Mouse (Mus musculus) G1E (cell line): Measurements from ENCODE around the gene Ibsp. TPM values are rescaled to one million over a fixed set of nuclear protein-coding genes. Genes with fewer than 3 reads are reported as not detected.

Experiments used
- ATAC-seq: 2 replicates; pipeline ENCODE4 v1.8.0; 2016; ENCODE audit warnings: mild to moderate bottlenecking; ENCODE audit not compliant: insufficient number of reproducible peaks, poor library complexity, low FRiP score, severe bottlenecking; ENCODE audit errors: extremely low read depth
- DNase-seq: peaks from one replicate; pipeline ENCODE4 v3.0.0; 2012; ENCODE audit warnings: low spot score
- H3K27me3 ChIP-seq: 2 replicates; pipeline ENCODE4 v1.6.1; 2012; ENCODE audit warnings: mild to moderate bottlenecking, low read length, inconsistent platforms; ENCODE audit not compliant: insufficient read depth
- H3K36me3 ChIP-seq: replicated peaks from 2 replicates; pipeline ENCODE3; 2012; ENCODE audit warnings: mild to moderate bottlenecking, inconsistent platforms
- H3K4me1 ChIP-seq: 2 replicates; pipeline ENCODE4 v1.6.1; 2012; ENCODE audit warnings: low read depth, low read length, inconsistent platforms, mixed read lengths; ENCODE audit not compliant: insufficient read depth
- H3K4me3 ChIP-seq: 2 replicates; pipeline ENCODE4 v1.5.1; 2012; ENCODE audit warnings: low read depth, mild to moderate bottlenecking, inconsistent platforms, low read length, moderate library complexity, mixed read lengths
- H3K9me3 ChIP-seq: replicated peaks from 2 replicates; pipeline ENCODE4 v1.6.1; 2012; ENCODE audit warnings: inconsistent platforms
- CTCF ChIP-seq: IDR thresholded peaks from 2 replicates; pipeline ENCODE4 v1.5.1; 2012; ENCODE audit warnings: low read depth, low read length, inconsistent platforms, mixed read lengths
- GATA1 ChIP-seq: IDR thresholded peaks from 2 replicates; pipeline ENCODE4 v1.6.1; 2012; ENCODE audit warnings: borderline replicate concordance, low read length, inconsistent platforms, mixed read lengths
- GATA2 ChIP-seq: IDR thresholded peaks from 2 replicates; pipeline ENCODE4 v1.6.1; 2012; ENCODE audit warnings: low read depth, low read length, inconsistent platforms, borderline replicate concordance
- POLR2AphosphoS5 ChIP-seq: IDR thresholded peaks from 2 replicates; pipeline ENCODE4 v1.6.1; 2012; ENCODE audit warnings: low read depth, low read length, inconsistent platforms; ENCODE audit not compliant: insufficient replicate concordance
- TAL1 ChIP-seq: conservative IDR thresholded peaks from 2 replicates; pipeline ENCODE4 v1.6.1; 2012; ENCODE audit warnings: low read depth, low read length, inconsistent platforms, mixed read lengths
- polyA plus RNA-seq: library from polyadenylated mRNA; stranded (reverse); fragments of >175 nt; gene quantifications from 2 replicates; pipeline ENCODE4 v1.2.3, GENCODE M21; 2012
- total RNA-seq, 2 experiments: library from RNA; stranded (forward) in 1 of 2; stranded (reverse) in 1 of 2; fragments of 200-1000 nt in 1 of 2; fragments of >200 nt in 1 of 2; fragmentation: Nextera tagmentation in 1 of 2; gene quantifications; 2 replicates each; pipeline ENCODE4 v1.2.3; 2014 to 2017

The Ibsp gene
- total and polyA plus RNA-seq, 3 experiments = 0.16 TPM; not detected in 2

DNA sequence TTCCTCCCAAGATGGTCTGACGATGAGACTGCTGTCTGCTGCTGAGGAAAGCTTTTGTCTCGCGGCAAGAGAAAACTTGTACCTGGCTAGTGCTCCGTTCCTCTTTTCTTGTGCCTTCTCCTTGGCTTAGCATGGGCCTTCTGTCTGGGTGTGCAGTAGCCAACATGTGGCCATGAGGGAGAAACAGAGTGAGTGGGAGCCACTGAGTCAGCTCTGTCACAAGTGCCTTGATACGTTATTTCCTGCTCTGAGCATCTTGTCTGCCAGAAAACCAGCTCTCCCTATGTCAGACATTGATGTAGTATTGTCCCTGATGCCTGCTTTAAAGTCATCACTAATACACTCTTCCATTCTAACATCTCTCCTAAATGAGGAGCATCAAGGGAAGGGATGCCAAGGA is 40.0 kb downstream of the Ibsp start:
- Histone ChIP-seq H3K27me3 (no peaks in the 10 kb centered on the region), H3K36me3 (no peaks in the 10 kb centered on the region), H3K9me3 (peaks cover 55% of the 10 kb centered on the region), H3K4me3 (no peak overlapping the region), H3K4me1 (no peaks in the 10 kb centered on the region)
- no peak for ATAC-seq
- no peak for DNase-seq
- no peak for TF ChIP-seq POLR2AphosphoS5
- no peak for TF ChIP-seq GATA2
- no peak for TF ChIP-seq TAL1
- TF ChIP-seq CTCF = no peak
- no peak for TF ChIP-seq GATA1

DNA sequence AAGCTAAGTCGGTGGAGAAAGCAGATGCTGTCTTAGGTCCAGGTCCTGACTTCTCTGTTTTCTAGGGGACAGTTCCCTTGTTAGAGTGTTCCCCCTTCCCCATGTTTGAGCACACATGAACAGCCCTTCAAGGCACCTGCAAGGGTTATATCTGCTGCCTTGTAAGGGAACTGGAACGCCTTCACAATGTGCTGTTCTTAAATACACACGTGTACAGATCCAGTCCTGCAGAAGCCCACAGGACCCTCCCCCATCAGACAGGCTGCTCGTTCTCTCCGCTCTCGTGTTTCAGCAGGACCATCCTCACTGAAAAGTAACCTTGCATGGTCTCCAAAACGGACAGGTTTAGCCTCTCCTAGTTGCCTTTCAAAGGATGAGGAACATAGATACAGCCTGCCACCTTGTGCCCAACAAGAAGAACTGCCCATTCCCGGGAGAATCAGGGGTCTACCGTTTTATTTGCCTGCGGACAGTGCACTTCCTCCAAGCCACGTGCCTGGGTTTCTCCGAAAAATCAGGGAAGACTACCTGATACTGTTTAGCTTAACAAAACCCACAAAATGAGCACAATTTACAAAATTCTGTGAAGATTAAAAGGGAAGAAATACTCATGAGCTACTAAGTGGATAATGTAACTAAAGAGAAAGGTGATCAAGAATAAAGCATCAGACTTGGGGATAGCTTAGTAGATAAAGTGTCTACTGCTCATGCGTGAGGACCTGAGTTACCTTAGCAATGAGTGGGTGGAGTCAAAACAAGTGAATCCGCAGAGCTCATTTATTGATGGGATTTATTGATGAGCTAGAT is 40.9 kb downstream of the Ibsp start:
- H3K4me3 ChIP-seq = no peak overlapping the region
- TF ChIP-seq POLR2AphosphoS5 = no peak
- TF ChIP-seq TAL1 = no peak
- TF ChIP-seq GATA1 = no peak
- no peak for TF ChIP-seq GATA2
- no peak for TF ChIP-seq CTCF
- peaks cover 51% of the 10 kb centered on the region for H3K9me3 ChIP-seq
- H3K4me1 ChIP-seq = no peaks in the 10 kb centered on the region
- H3K27me3 ChIP-seq = no peaks in the 10 kb centered on the region
- no peak for DNase-seq
- no peaks in the 10 kb centered on the region for H3K36me3 ChIP-seq
- ATAC-seq = no peak

- Histone ChIP-seq H3K9me3 (peaks cover 53% of the 10 kb centered on the region), H3K4me1 (no peaks in the 10 kb centered on the region), H3K4me3 (no peak overlapping the region), H3K27me3 (no peaks in the 10 kb centered on the region), H3K36me3 (no peaks in the 10 kb centered on the region)
- no peak for TF ChIP-seq POLR2AphosphoS5
- no peak for TF ChIP-seq TAL1
- TF ChIP-seq GATA2 = no peak
- TF ChIP-seq GATA1 = no peak
- TF ChIP-seq CTCF = no peak
- no peak for ATAC-seq
- DNase-seq = no peak
Measured at GRCm38 (mm10) chr5:104340513-104340829, 41.5 kb downstream of the Ibsp start.

GRCm38 (mm10) chr5:104342881-104343280 is 43.9 kb downstream of the Ibsp start:
- ATAC-seq = no peak
- no peaks in the 10 kb centered on the region for H3K4me1 ChIP-seq
- peaks cover 46% of the 10 kb centered on the region for H3K9me3 ChIP-seq
- no peaks in the 10 kb centered on the region for H3K36me3 ChIP-seq
- no peak for DNase-seq
- TF ChIP-seq TAL1 (no peak), POLR2AphosphoS5 (no peak), CTCF (no peak), GATA1 (no peak), GATA2 (no peak)
- H3K4me3 ChIP-seq = no peak overlapping the region
- no peaks in the 10 kb centered on the region for H3K27me3 ChIP-seq

DNA sequence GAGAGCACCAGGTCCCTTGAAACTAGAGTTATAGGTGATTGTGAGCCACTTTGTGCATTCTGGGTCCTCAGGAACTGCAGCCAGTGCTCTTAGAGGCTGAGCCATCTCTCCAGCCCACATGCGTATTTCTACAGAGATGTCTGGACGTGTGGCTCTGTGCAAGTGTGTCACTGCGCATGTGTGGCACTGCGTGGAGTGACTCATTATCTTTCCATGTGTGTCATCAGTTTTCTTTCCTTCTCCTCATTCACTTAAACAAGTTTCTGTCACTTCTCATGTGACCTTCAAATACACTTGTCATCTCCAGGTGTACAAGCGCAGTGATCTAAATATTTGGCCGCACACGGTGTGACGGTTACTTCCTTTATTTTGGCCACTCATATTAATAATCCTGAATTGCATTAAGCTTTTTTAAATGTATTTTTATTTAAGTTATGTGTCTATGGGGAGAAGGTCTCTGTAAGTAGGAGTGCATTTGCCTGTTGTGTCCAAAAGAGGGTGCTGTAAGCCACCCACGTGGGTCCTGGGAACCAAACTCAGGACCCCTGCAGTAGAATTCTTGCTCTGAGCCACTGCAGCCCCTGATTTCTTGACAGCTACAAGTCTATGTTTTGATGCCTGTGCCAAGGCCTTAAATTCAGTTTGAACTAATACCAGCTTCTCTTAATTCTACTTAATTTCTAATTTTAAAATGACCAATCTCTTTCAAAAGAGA is 45.7 kb downstream of the Ibsp start:
- DNase-seq (no peak), ATAC-seq (no peak)
- Histone ChIP-seq H3K4me3 (no peak overlapping the region), H3K27me3 (no peaks in the 10 kb centered on the region), H3K4me1 (no peaks in the 10 kb centered on the region), H3K36me3 (no peaks in the 10 kb centered on the region), H3K9me3 (peaks cover 49% of the 10 kb centered on the region)
- TF ChIP-seq TAL1 (no peak), CTCF (no peak), GATA1 (no peak), POLR2AphosphoS5 (no peak), GATA2 (no peak)

GRCm38 (mm10) chr5:104345241-104345630 is 46.3 kb downstream of the Ibsp start:
- no peak for TF ChIP-seq CTCF
- TF ChIP-seq TAL1 = no peak
- no peak for TF ChIP-seq GATA1
- no peak for TF ChIP-seq POLR2AphosphoS5
- DNase-seq (no peak), ATAC-seq (no peak)
- Histone ChIP-seq H3K4me3 (no peak overlapping the region), H3K4me1 (no peaks in the 10 kb centered on the region), H3K36me3 (no peaks in the 10 kb centered on the region), H3K27me3 (no peaks in the 10 kb centered on the region), H3K9me3 (peaks cover 48% of the 10 kb centered on the region)
